Mouse (Mus musculus) E14TG2a.4 (cell line): Measurements from ENCODE around the gene Ctnna3.

Experiments used
- CTCF ChIP-seq: conservative IDR thresholded peaks from 2 replicates; pipeline ENCODE4 v1.5.1; 2014; ENCODE audit warnings: low read length
- NANOG ChIP-seq: IDR thresholded peaks from 2 replicates; pipeline ENCODE4 v1.6.1; 2014; ENCODE audit warnings: borderline replicate concordance, low read length, mixed read lengths

- TF ChIP-seq CTCF (no peak), NANOG (no peak)
Measured at GRCm38 (mm10) chr10:64181696-64182095, 751.8 kb downstream of the Ctnna3 start.
